Mouse (Mus musculus): ENCODE data around the gene Gm11549. TPM values are rescaled to one million over a fixed set of nuclear protein-coding genes. Genes with fewer than 3 reads are reported as not detected.

Gene Gm11549
- polyA plus RNA-seq, 2 experiments: 0.01 TPM; not detected in 1

- no peak for ATAC-seq (ENCODE audit: insufficient read depth)
- 68% methylated on average over 9 of the region's 9 CpGs for WGBS (ENCODE audit: insufficient replicate concordance)
- TF ChIP-seq CTCF (IDR thresholded peaks at IDR 0.05; ENCODE audit: low read depth) (no peak), EP300 (IDR thresholded peaks at IDR 0.05; ENCODE audit: low read depth) (no peak)
Measured at GRCm38 (mm10) chr3:36496273-36496672, 25.3 kb downstream of the Gm11549 start.

DNA sequence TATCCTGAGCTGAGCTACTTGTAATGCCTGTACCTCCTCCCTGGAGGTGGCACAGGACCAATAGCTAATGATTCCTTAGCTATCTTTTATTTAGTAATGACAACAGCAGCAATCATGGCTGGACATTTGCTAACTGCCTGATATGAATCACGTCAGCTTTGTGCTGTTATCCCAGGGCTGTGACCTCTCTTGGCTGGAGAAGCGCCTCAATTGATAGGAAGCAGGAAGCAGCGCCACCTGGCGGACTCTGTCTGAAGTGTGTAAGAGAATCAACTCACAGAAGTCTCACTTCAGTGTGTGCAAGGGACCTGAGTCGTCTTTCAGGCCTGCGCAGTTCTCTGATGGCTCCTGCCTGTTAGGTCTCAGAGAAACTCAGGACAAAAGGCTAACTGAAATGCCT is 26.2 kb downstream of the Gm11549 start:
- Histone ChIP-seq H3K27me3 (ENCODE audit: control insufficient read depth, insufficient read depth, low read length) (no peaks in the 10 kb centered on the region), H3K9ac (replicated peaks) (no peak overlapping the region), H3K4me1 (replicated peaks; ENCODE audit: control insufficient read depth in 2 of 2, insufficient read depth in 2 of 2, low read length in 1 of 2) (peaks cover 0 to 2% of the 10 kb centered on the region in 2 experiments; a peak in 1 of 4 replicates), H3K4me2 (ENCODE audit: low read depth) (peak overlapping the region; percentile 36; the same call in 1 of the 2 replicates), H3K4me3 (ENCODE audit: insufficient read depth in 1 of 2, low read depth in 2 of 2, low read length in 2 of 2) (no peak overlapping the region; a peak in 1 of 4 replicates), H3K27ac (no peak overlapping the region), H3K36me3 (replicated peaks; ENCODE audit: control insufficient read depth, insufficient read depth, low read depth) (no peaks in the 10 kb centered on the region), H3K9me3 (ENCODE audit: control insufficient read depth, low read length) (no peaks in the 10 kb centered on the region)
- TF ChIP-seq CTCF (IDR thresholded peaks at IDR 0.05; ENCODE audit: low read depth): peak; percentile 92
- TF ChIP-seq EP300 (IDR thresholded peaks at IDR 0.05; ENCODE audit: low read depth): no peak
- DNase-seq (ENCODE audit: low read depth in 3 of 3, low spot score in 3 of 3): peak; percentile 39 to 53 (median 49)
- ATAC-seq (ENCODE audit: insufficient read depth): no peak
- 4% methylated on average over 6 of the region's 6 CpGs for WGBS (ENCODE audit: insufficient replicate concordance)

More at GRCm38 (mm10) chr3:36496273-36496672, 25.3 kb downstream of the Gm11549 start:
- Histone ChIP-seq H3K4me1 (replicated peaks; ENCODE audit: control insufficient read depth in 2 of 2, insufficient read depth in 2 of 2, low read length in 1 of 2) (peaks cover 0 to 2% of the 10 kb centered on the region in 2 experiments; a peak in 1 of 4 replicates), H3K9me3 (ENCODE audit: control insufficient read depth, low read length) (no peaks in the 10 kb centered on the region), H3K4me2 (ENCODE audit: low read depth) (no peak overlapping the region), H3K4me3 (ENCODE audit: insufficient read depth in 1 of 2, low read depth in 2 of 2, low read length in 2 of 2) (no peak overlapping the region), H3K9ac (replicated peaks) (no peak overlapping the region), H3K36me3 (replicated peaks; ENCODE audit: control insufficient read depth, insufficient read depth, low read depth) (no peaks in the 10 kb centered on the region), H3K27ac (no peak overlapping the region), H3K27me3 (ENCODE audit: control insufficient read depth, insufficient read depth, low read length) (no peaks in the 10 kb centered on the region)
- DNase-seq (ENCODE audit: low read depth in 3 of 3, low spot score in 3 of 3): no peak

DNA sequence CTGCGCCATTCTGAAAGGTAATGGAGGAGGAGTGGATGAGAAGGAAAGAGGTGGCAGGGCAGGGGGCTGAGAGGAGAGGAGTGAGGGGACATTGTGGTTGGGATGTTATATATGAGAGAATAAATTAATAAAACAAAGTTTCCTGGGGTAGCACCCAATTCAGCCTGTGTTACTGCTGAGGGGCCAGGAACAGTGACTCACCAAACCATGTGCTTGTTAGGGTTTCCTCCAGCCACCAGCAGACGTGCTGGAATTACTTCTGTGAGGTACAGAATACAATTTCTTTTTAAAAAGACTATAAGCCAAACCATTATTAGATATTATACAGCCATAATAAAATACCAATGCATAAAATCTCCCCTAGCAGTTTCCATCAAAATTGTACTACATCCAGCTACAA is 27.0 kb downstream of the Gm11549 start:
- H3K36me3 ChIP-seq (replicated peaks; ENCODE audit: control insufficient read depth, insufficient read depth, low read depth): no peaks in the 10 kb centered on the region
- H3K9me3 ChIP-seq (ENCODE audit: control insufficient read depth, low read length): no peaks in the 10 kb centered on the region
- WGBS (ENCODE audit: insufficient replicate concordance): 52% methylated on average over 2 of the region's 2 CpGs
- no peak overlapping the region for H3K9ac ChIP-seq (replicated peaks)
- no peak overlapping the region for H3K4me2 ChIP-seq (ENCODE audit: low read depth)
- no peak for DNase-seq (ENCODE audit: low read depth in 3 of 3, low spot score in 3 of 3)
- TF ChIP-seq CTCF (IDR thresholded peaks at IDR 0.05; ENCODE audit: low read depth): no peak
- TF ChIP-seq EP300 (IDR thresholded peaks at IDR 0.05; ENCODE audit: low read depth): no peak
- no peaks in the 10 kb centered on the region for H3K27me3 ChIP-seq (ENCODE audit: control insufficient read depth, insufficient read depth, low read length)
- H3K4me1 ChIP-seq (replicated peaks; ENCODE audit: control insufficient read depth in 2 of 2, insufficient read depth in 2 of 2, low read length in 1 of 2): peaks cover 0 to 2% of the 10 kb centered on the region in 2 experiments; a peak in 1 of 4 replicates
- H3K27ac ChIP-seq: no peak overlapping the region
- H3K4me3 ChIP-seq (ENCODE audit: insufficient read depth in 1 of 2, low read depth in 2 of 2, low read length in 2 of 2): no peak overlapping the region
- no peak for ATAC-seq (ENCODE audit: insufficient read depth)

GRCm38 (mm10) chr3:36493641-36494283 is 27.9 kb downstream of the Gm11549 start:
- H3K9ac ChIP-seq (replicated peaks): no peak overlapping the region

GRCm38 (mm10) chr3:36492716-36493391 is 28.8 kb downstream of the Gm11549 start:
- TF ChIP-seq CTCF (IDR thresholded peaks at IDR 0.05; ENCODE audit: low read depth) (no peak), EP300 (IDR thresholded peaks at IDR 0.05; ENCODE audit: low read depth) (no peak)
- Histone ChIP-seq H3K27me3 (ENCODE audit: control insufficient read depth, insufficient read depth, low read length) (no peaks in the 10 kb centered on the region), H3K4me3 (ENCODE audit: insufficient read depth in 1 of 2, low read depth in 2 of 2, low read length in 2 of 2) (no peak overlapping the region), H3K36me3 (replicated peaks; ENCODE audit: control insufficient read depth, insufficient read depth, low read depth) (no peaks in the 10 kb centered on the region), H3K4me1 (replicated peaks; ENCODE audit: control insufficient read depth in 2 of 2, insufficient read depth in 2 of 2, low read length in 1 of 2) (peaks cover 0 to 2% of the 10 kb centered on the region in 2 experiments; a peak in 1 of 4 replicates), H3K9me3 (ENCODE audit: control insufficient read depth, low read length) (no peaks in the 10 kb centered on the region), H3K4me2 (ENCODE audit: low read depth) (no peak overlapping the region), H3K27ac (no peak overlapping the region), H3K9ac (replicated peaks) (no peak overlapping the region)
- DNase-seq (ENCODE audit: low read depth in 3 of 3, low spot score in 3 of 3) (no peak), ATAC-seq (ENCODE audit: insufficient read depth) (no peak)
- WGBS (ENCODE audit: insufficient replicate concordance): 35% methylated on average over 9 of the region's 9 CpGs

More at GRCm38 (mm10) chr3:36493641-36494283, 27.9 kb downstream of the Gm11549 start:
- no peak overlapping the region for H3K4me3 ChIP-seq (ENCODE audit: insufficient read depth in 1 of 2, low read depth in 2 of 2, low read length in 2 of 2)
- no peak overlapping the region for H3K27ac ChIP-seq
- H3K4me2 ChIP-seq (ENCODE audit: low read depth): no peak overlapping the region
- H3K4me1 ChIP-seq (replicated peaks; ENCODE audit: control insufficient read depth in 2 of 2, insufficient read depth in 2 of 2, low read length in 1 of 2): peaks cover 0 to 2% of the 10 kb centered on the region in 2 experiments; a peak in 1 of 4 replicates
- no peak for DNase-seq (ENCODE audit: low read depth in 3 of 3, low spot score in 3 of 3)
- H3K27me3 ChIP-seq (ENCODE audit: control insufficient read depth, insufficient read depth, low read length): no peaks in the 10 kb centered on the region
- no peak for TF ChIP-seq EP300 (IDR thresholded peaks at IDR 0.05; ENCODE audit: low read depth)
- TF ChIP-seq CTCF (IDR thresholded peaks at IDR 0.05; ENCODE audit: low read depth): no peak
- no peaks in the 10 kb centered on the region for H3K36me3 ChIP-seq (replicated peaks; ENCODE audit: control insufficient read depth, insufficient read depth, low read depth)
- WGBS (ENCODE audit: insufficient replicate concordance): 52% methylated on average over 6 of the region's 6 CpGs
- no peak for ATAC-seq (ENCODE audit: insufficient read depth)
- no peaks in the 10 kb centered on the region for H3K9me3 ChIP-seq (ENCODE audit: control insufficient read depth, low read length)
